Mouse (Mus musculus) CH12.LX (cell line): ENCODE results near the gene Mfsd10. TPM values are rescaled to one million over a fixed set of nuclear protein-coding genes. Genes with fewer than 3 reads are reported as not detected.
A peak's percentile ranks its signal among the peaks of the same experiment; 100 is the strongest.

Source experiments
- DNase-seq: peaks from one replicate; pipeline ENCODE4 v3.0.0-alpha.2; 2013; ENCODE audit errors: extremely low read depth
- H3K27ac ChIP-seq: 2 replicates; pipeline ENCODE4 v1.5.1; 2012; ENCODE audit warnings: low read depth, mild to moderate bottlenecking, control low read depth, moderate library complexity; ENCODE audit not compliant: insufficient read depth
- H3K27me3 ChIP-seq: replicated peaks from 2 replicates; pipeline ENCODE3; 2012; ENCODE audit warnings: inconsistent platforms
- H3K36me3 ChIP-seq, 2 experiments: replicated peaks in 1 of 2; 2 replicates each; pipeline versions ENCODE3 to v1.6.1; 2012; ENCODE audit warnings: inconsistent platforms in 1 of 2, low read length in 1 of 2, mild to moderate bottlenecking in 1 of 2, mixed read lengths in 1 of 2, moderate library complexity in 1 of 2; ENCODE audit not compliant: control insufficient read depth in 1 of 2, insufficient read depth in 1 of 2
- H3K4me1 ChIP-seq, 2 experiments: 2 replicates each; pipeline ENCODE4 v1.6.1; 2012; ENCODE audit warnings: inconsistent platforms in 1 of 2, moderate library complexity in 1 of 2; ENCODE audit not compliant: insufficient read depth in 2 of 2, control insufficient read depth in 1 of 2
- H3K4me2 ChIP-seq: 2 replicates; pipeline ENCODE4 v1.6.1; 2012; ENCODE audit warnings: low read depth, mild to moderate bottlenecking, control low read depth; ENCODE audit not compliant: poor library complexity, insufficient read depth, severe bottlenecking
- H3K4me3 ChIP-seq, 3 experiments: fragments of 150-350 bp in 1 of 3; sonication (generic) in 1 of 3; replicated peaks in 1 of 3; 2 replicates each; pipeline versions ENCODE3 to v1.5.1; 2011 to 2012; ENCODE audit warnings: low read depth in 2 of 3, low read length in 2 of 3, mild to moderate bottlenecking in 2 of 3, moderate library complexity in 2 of 3, control low read depth in 1 of 3, improper control_type of control experiment in 1 of 3, inconsistent platforms in 1 of 3, mixed read lengths in 1 of 3; ENCODE audit not compliant: poor library complexity in 1 of 3
- H3K79me2 ChIP-seq: replicated peaks from 2 replicates; pipeline ENCODE4 v1.6.1; 2012; ENCODE audit warnings: mild to moderate bottlenecking, moderate library complexity; ENCODE audit not compliant: control insufficient read depth, poor library complexity, insufficient read depth, severe bottlenecking; ENCODE audit errors: extremely low read depth
- H3K9ac ChIP-seq: 2 replicates; pipeline ENCODE4 v1.6.1; 2012; ENCODE audit warnings: low read depth, mild to moderate bottlenecking, control low read depth, moderate library complexity; ENCODE audit not compliant: insufficient read depth
- H3K9me3 ChIP-seq: replicated peaks from 2 replicates; pipeline ENCODE3; 2012; ENCODE audit warnings: low read length, inconsistent platforms, mixed read lengths
- CHD1 ChIP-seq: IDR thresholded peaks from 2 replicates; pipeline ENCODE4 v1.6.1; 2012; ENCODE audit warnings: low read depth, low read length, improper control_type of control experiment, inconsistent platforms
- CHD2 ChIP-seq: IDR thresholded peaks from 2 replicates; pipeline ENCODE4 v1.6.1; 2011; ENCODE audit warnings: low read length, improper control_type of control experiment
- E2F4 ChIP-seq: IDR thresholded peaks from 2 replicates; pipeline ENCODE4 v1.6.1; 2011; ENCODE audit warnings: low read depth, low read length, improper control_type of control experiment; ENCODE audit not compliant: insufficient replicate concordance
- ELF1 ChIP-seq: IDR thresholded peaks from 2 replicates; pipeline ENCODE4 v1.6.1; 2014; ENCODE audit warnings: low read depth, mild to moderate bottlenecking, inconsistent platforms, low read length, improper control_type of control experiment
- GABPA ChIP-seq: IDR thresholded peaks from 2 replicates; pipeline ENCODE4 v1.6.1; 2012; ENCODE audit warnings: low read depth, low read length, improper control_type of control experiment, inconsistent platforms; ENCODE audit not compliant: insufficient replicate concordance
- HCFC1 ChIP-seq: IDR thresholded peaks from 2 replicates; pipeline ENCODE4 v1.6.1; 2012; ENCODE audit warnings: low read depth, mild to moderate bottlenecking, inconsistent platforms, low read length, improper control_type of control experiment
- JUND ChIP-seq: conservative IDR thresholded peaks from 2 replicates; pipeline ENCODE4 v1.6.1; 2011; ENCODE audit warnings: low read depth, low read length, improper control_type of control experiment
- MAFK ChIP-seq: IDR thresholded peaks from 2 replicates; pipeline ENCODE4 v1.6.1; 2011; ENCODE audit warnings: low read length, improper control_type of control experiment; ENCODE audit not compliant: insufficient replicate concordance
- MEF2A ChIP-seq: IDR thresholded peaks from 2 replicates; pipeline ENCODE4 v1.6.1; 2014; ENCODE audit warnings: low read depth, mild to moderate bottlenecking, inconsistent platforms, low read length, improper control_type of control experiment, borderline replicate concordance
- MXI1 ChIP-seq: IDR thresholded peaks from 2 replicates; pipeline ENCODE4 v1.6.1; 2011; ENCODE audit warnings: mild to moderate bottlenecking, low read depth, low read length, improper control_type of control experiment
- MYC ChIP-seq: IDR thresholded peaks from 2 replicates; pipeline ENCODE4 v1.6.1; 2011; ENCODE audit warnings: low read depth, mild to moderate bottlenecking, improper control_type of control experiment, low read length
- PAX5 ChIP-seq: IDR thresholded peaks from 2 replicates; pipeline ENCODE4 v1.6.1; 2012; ENCODE audit warnings: low read length, inconsistent platforms, mixed read lengths
- RAD21 ChIP-seq: IDR thresholded peaks from 2 replicates; pipeline ENCODE4 v1.6.1; 2011; ENCODE audit warnings: low read depth, mild to moderate bottlenecking, low read length, improper control_type of control experiment, moderate library complexity
- USF2 ChIP-seq: conservative IDR thresholded peaks from 2 replicates; pipeline ENCODE4 v1.6.1; 2011; ENCODE audit warnings: low read depth, low read length, improper control_type of control experiment
- ZC3H11A ChIP-seq: IDR thresholded peaks from 2 replicates; pipeline ENCODE4 v1.6.1; 2012; ENCODE audit warnings: low read depth, mild to moderate bottlenecking, inconsistent platforms, low read length, improper control_type of control experiment
- ZKSCAN1 ChIP-seq: IDR thresholded peaks from 2 replicates; pipeline ENCODE4 v1.6.1; 2012; ENCODE audit warnings: low read depth, inconsistent platforms, low read length, improper control_type of control experiment, borderline replicate concordance
- ZMIZ1 ChIP-seq: IDR thresholded peaks from 2 replicates; pipeline ENCODE4 v1.6.1; 2012; ENCODE audit warnings: low read depth, mild to moderate bottlenecking, inconsistent platforms, low read length, improper control_type of control experiment
- ZNF384 ChIP-seq: IDR thresholded peaks from 2 replicates; pipeline ENCODE4 v1.6.1; 2012; ENCODE audit warnings: low read depth, low read length, improper control_type of control experiment, inconsistent platforms
- dilution Hi-C: fragments of 300-500 bp; cut with MboI; formaldehyde crosslinking; loops from 2 replicates; pipeline ENCODE4 v1.14.3; 2020; ENCODE audit warnings: low sequenced_read_pairs; ENCODE audit not compliant: extremely low pct_unique_long_range_greater_than_20kb, extremely low pct_ligation_motif_present
- in situ Hi-C: fragments of 300-500 bp; cut with MboI; formaldehyde crosslinking; loops from 3 replicates; pipeline ENCODE4 v1.14.3; 2019; ENCODE audit warnings: low sequenced_read_pairs, low pct_ligation_motif_present, low pct_unique_long_range_greater_than_20kb, mixed read lengths
- polyA plus RNA-seq: library from polyadenylated mRNA; unstranded; fragments of >175 nt; gene quantifications from 2 replicates; pipeline ENCODE4 v1.2.1, GENCODE M21; 2012; ENCODE audit warnings: low read depth; ENCODE audit not compliant: insufficient read length
- total RNA-seq, 2 experiments: library from RNA; depleted of rRNA; stranded (reverse); fragments of 300-350 nt in 1 of 2; fragments of >200 nt in 1 of 2; gene quantifications; 2 replicates each; pipeline ENCODE4 v1.2.3; 2012 to 2014

Gene Mfsd10
- total and polyA plus RNA-seq, 3 experiments, result 42.1 to 92.6 (median 67.5) TPM

GRCm38 (mm10) chr5:34632996-34633395 is 4.0 kb downstream of the Mfsd10 start:
- Histone ChIP-seq H3K27me3 (no peaks in the 10 kb centered on the region), H3K36me3 (peaks cover 43 to 80% of the 10 kb centered on the region in 2 experiments), H3K9ac (no peak overlapping the region), H3K27ac (no peak overlapping the region), H3K9me3 (no peaks in the 10 kb centered on the region), H3K4me2 (no peak overlapping the region), H3K4me3 (no peak overlapping the region), H3K4me1 (peaks cover 7 to 26% of the 10 kb centered on the region in 2 experiments; a peak in 3 of 4 replicates), H3K79me2 (0 out of 2 replicates have a peak, but pooled peaks cover 9% of the 10 kb centered on the region)
- TF ChIP-seq ZKSCAN1 (no peak), RAD21 (no peak), PAX5 (no peak), CHD1 (no peak), HCFC1 (no peak), ELF1 (no peak), E2F4 (no peak), MYC (no peak), MEF2A (no peak), CHD2 (no peak), MXI1 (no peak)
- no peak for DNase-seq
- in situ Hi-C loops (no loop called here), dilution Hi-C loops (no loop called here)

- no peaks in the 10 kb centered on the region for H3K4me1 ChIP-seq
- H3K27me3 ChIP-seq, result no peaks in the 10 kb centered on the region
- H3K36me3 ChIP-seq, result peaks cover 28 to 68% of the 10 kb centered on the region in 2 experiments
- in situ Hi-C loops, result no loop called here
- H3K79me2 ChIP-seq, result no peaks in the 10 kb centered on the region
- TF ChIP-seq ZMIZ1 (no peak), JUND (no peak), GABPA (no peak), ZNF384 (no peak), HCFC1 (no peak), USF2 (no peak), MAFK (peak; percentile 58; the same call in 1 of the 2 replicates), ZC3H11A (no peak)
- no peaks in the 10 kb centered on the region for H3K9me3 ChIP-seq
- dilution Hi-C loops, result no loop called here
- no peak overlapping the region for H3K27ac ChIP-seq
- no peak for DNase-seq
- H3K4me3 ChIP-seq, result no peak overlapping the region
- no peak overlapping the region for H3K9ac ChIP-seq
- no peak overlapping the region for H3K4me2 ChIP-seq
These were observed 27.0 kb downstream of the Mfsd10 start for GRCm38 (mm10) chr5:34609966-34610365.
